Mouse (Mus musculus) left cerebral cortex, adult 18-20 months (tissue): Measurements from ENCODE around the gene 1810055G02Rik. TPM values are rescaled to one million over a fixed set of nuclear protein-coding genes. Genes with fewer than 3 reads are reported as not detected.
A peak's percentile ranks its signal among the peaks of the same experiment; 100 is the strongest.

Experiments
- DNase-seq, 2 experiments: peaks; one replicate each; pipeline ENCODE4 v3.0.0; 2021 to 2022; ENCODE audit warnings: low spot score in 2 of 2, mixed read lengths in 1 of 2
- long read RNA-seq, 2 experiments: library from polyadenylated mRNA; stranded (forward); transcript quantifications; one replicate each; pipeline ENCODE4 v2.0.0; 2021
- total RNA-seq, 2 experiments: library from RNA; stranded (reverse); gene quantifications; 2 replicates each; pipeline ENCODE4 v1.2.3; 2021

Gene 1810055G02Rik
- total RNA-seq, result 10 to 100 TPM; 31.7 to 32.1 TPM
- long read RNA-seq, experiment 1, transcript 1810055G02Rik-201 (4 exons, 1,882 nt), result major isoform, 27 of 45 reads
- long read RNA-seq, experiment 1, transcript 1810055G02Rik-205 (4 exons, 772 nt), result minor isoform, 11 of 45 reads
- long read RNA-seq, experiment 1, partial matches to known transcripts, result 1 of 45 reads
- long read RNA-seq, experiment 1, other reads (novel, unspliced or antisense), result 5 of 45 reads
- long read RNA-seq, experiment 2, transcript 1810055G02Rik-201 (4 exons, 1,882 nt), result major isoform, 14 of 20 reads
- long read RNA-seq, experiment 2, partial matches to known transcripts, result 0 of 20 reads
- long read RNA-seq, experiment 2, other reads (novel, unspliced or antisense), result 3 of 20 reads

DNA sequence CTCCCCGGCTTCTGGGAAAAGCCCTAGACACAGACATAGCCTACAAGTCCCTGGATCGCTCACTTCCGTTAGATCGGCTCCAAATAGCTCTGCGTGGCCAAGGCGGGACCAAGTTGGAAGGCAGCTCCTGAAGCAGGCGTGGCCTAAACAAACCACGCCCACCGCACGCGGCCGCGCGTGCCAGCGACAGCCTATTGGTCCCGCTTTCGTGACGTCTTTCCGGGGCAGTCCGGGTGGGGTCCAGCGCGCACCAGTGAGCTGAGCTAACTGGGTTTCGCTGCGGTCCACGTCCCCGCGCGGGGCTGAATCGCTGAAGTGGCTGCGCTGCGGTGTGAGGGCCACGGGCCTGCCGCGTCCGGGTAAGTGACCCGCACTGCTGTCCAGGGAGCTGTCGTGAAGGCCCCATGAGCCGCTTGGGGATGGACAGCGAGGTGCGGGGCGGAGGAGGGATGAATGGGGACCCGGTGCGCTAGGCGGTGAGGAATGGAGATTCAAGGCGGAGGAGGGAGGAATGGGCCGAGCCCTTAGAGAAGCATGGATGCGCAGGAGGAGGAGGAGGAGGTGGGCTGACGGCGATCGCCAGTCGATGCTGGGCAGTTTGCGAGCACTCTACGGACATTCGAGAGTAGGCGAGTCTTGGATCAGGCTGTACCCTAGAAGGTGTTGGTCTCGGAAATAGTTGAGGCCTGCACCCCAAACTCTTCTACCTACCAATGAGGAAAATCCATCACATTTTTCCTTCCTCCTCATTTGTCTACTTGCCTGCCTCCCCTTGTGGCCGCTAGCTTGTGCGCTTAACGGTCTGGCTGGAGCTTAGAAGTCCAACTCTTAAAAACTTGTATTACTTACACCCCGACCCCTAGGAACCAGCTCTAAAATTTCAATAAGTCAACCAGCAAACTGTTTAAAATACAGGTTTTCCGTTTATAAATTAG lies at the start of gene 1810055G02Rik:
1810055G02Rik (plus strand) TSS at position 216 of the 935 bp plus-strand sequence.
- peak; percentile 99 for DNase-seq

GRCm38 (mm10) chr19:3665510-3665909 lies 42.6 kb upstream of the 1810055G02Rik start:
- DNase-seq, result no peak

DNA sequence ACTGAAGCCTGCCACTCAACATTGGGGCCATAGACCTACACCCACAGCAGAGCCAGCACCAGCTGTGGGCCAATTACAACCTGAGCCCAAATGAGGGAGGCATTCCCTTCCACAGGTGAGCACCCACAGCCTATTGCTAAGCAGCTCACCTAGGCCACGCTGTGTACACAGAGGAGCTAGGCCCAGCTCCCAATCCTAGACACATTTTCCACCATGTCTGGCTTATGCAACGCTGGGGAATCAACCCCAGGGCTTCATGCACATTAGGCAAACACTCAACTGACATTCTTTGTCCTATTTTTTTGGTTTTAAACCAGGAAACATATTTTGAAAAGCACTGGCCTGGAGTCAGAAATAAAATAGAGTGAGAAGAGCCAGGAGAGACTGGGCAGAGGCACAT lies 41.5 kb upstream of the 1810055G02Rik start:
- DNase-seq, result no peak

GRCm38 (mm10) chr19:3667155-3667895 lies 40.8 kb upstream of the 1810055G02Rik start:
- no peak for DNase-seq

DNA sequence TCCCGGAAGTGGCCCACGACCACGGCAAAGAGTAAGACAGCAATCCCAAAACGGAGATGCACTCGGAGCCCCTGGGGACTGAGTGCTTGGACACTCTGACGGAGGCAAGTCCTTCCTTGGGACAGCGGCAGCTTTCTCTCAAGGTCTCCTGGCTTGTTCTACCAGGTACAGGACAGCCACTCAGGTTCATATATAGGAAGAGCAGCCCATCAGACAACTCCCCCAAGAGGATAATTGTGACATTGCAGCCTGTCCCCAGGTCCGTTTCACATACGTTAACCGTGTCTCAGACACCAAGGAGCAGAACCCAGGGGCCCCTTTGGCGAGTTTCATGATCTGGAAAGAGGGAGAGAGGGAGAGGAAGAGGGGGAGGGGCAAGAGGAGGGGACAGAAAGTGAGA lies 40.1 kb upstream of the 1810055G02Rik start:
- DNase-seq, result no peak

GRCm38 (mm10) chr19:3668551-3668950 lies 39.5 kb upstream of the 1810055G02Rik start:
- DNase-seq, result no peak

- DNase-seq, result no peak
Measured at GRCm38 (mm10) chr19:3669100-3669499, 39.0 kb upstream of the 1810055G02Rik start.

DNA sequence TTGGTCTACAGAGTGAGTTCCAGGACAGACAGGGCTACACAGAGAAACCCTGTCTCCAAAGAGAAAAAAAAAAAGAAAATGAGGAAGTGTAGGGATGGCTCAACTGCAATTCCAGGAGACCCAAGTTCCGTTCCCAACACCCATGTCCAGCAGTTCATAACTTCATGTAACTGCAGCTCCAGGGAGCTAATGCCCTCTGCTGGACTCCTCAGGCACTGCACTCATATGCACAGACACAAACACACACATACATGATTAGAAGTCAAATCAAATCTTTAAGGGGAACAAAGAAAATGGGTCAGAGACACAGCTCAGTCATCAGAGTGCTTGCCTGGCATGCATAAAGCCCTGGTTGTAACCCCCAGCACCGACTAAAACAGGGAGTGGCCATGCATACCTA lies 34.9 kb upstream of the 1810055G02Rik start:
- DNase-seq, result no peak

- no peak for DNase-seq
Measured at GRCm38 (mm10) chr19:3674122-3674855, 33.8 kb upstream of the 1810055G02Rik start.

DNA sequence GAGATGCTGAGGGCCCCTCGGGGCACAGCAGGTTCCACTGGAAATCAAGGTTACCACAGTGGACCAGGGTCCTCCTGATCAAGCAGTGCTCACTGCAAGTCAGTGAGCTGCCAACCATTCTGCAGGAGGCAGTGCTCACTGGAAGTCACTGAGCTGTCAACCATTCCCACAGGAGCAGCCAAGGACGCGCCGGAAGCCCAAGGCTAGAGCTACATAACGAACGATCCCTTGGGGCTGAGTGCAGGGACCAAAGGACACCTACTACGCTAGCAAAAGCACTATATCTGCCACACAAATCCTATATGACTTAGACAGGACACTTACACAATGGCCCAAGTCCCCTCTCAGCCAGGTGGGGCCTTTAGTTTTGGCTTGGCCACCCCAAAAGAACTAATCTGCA lies 27.4 kb upstream of the 1810055G02Rik start:
- no peak for DNase-seq

GRCm38 (mm10) chr19:3681310-3681934 lies 26.7 kb upstream of the 1810055G02Rik start:
- peak; percentile 27 to 36 for DNase-seq

DNA sequence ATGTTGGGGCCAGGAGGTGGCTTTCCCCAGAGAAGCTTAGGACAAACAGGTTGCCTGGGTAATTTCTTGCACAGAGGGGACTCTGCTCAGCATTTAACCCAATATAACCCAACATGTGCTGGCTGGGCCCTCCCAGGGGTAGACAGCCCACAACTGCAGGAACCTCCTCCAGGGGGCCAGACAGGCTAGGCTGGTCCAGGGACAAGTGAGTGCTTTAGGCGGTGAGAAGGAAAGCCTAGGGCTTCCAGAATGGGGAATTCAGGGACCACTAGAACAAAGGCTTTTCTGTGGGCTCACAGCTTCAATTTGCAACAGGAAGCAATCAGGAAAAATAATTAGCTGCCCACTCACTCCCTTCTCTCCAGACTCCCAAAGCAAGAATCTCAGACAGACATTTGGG lies 23.7 kb upstream of the 1810055G02Rik start:
- no peak for DNase-seq

DNA sequence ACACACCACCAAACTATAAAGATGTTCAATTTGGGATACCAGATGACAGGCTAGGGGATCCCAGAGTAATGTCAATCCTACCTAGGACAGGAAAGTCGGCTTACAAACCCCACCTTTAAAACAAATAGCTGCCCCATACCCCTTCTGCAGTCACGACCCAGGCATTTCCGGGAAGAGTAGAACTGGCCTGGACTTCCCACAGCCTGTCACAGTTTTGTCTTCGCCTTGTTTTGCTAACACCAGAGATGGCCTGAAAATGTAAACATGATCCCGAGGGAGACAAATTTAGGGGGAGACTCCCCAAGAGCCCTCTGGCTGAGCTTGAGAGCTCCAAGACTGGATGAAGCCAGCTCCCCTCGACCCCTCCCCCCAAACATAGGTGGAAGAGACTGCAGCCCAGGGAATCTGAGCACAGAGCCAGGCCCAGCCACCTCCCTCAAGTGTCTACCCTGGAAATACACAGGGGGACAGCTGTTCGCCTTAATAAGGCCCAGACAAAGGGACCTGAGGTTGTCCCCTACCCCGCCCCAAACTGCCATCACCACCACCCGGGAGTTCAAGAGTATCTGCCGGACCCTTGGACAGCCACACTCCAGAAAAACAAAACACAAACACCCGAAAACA lies 23.0 kb upstream of the 1810055G02Rik start:
- no peak for DNase-seq

DNA sequence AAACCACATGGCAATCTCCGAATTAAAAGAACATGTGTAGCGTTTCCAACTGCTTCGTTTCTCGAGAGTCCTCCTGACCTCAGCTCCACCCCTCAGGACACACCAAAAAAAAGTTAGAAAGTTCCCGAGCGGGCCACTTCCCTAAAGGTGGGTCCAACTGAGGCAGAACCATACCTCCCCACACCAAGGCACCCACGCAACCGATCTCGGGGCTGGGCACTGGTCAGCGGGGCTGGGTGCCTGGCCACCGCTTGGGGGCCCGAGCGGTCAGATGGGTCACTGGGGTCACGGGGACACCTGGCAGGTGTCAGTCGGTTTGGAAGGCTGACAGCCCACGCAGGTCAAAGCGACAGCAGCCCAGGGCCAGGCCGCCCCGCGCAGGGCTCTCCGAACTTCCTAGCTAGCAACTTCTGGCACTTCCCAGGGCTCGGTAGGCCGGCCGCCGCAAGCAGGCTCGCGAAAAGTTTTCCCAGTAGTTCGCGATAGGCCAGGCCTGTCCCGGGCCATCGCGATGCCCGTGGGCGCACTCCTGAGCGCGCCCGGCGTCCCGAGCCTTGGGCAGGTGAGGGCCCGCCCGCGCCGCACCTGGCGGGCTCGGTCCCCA lies 22.4 kb upstream of the 1810055G02Rik start:
- no peak for DNase-seq

DNA sequence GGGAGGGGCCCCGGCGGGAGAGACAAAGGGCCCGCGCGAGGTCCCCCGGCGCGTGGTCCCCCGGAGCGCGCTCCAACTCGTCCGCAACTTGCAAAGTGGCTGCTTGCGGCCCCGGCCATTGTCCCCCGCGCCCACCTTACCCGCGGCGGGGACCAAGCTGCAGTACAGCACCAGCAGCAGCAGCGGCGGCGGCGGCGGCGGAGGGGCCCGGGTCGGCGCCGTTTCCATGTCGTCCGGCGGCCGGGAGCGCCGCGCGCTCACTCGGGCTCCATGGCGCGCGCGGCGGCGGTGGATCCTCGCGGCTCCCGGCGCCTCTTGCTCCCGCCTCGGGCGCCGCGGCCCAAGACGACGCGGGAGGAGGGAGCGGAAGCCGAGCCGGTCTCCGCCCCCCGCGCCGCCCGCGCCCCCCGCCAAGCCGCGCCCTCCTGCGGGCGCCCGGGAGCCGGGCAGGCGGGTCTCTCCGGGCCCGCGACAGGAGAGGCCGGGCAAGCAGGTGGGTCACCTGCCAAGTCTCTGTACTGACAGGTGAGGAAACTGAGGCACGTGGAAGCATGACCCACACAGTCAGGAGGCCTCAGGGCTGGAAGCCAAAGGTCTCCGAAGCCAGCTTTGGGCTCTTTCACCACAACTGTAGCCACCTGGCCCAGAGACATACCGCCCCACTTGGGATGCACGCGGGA lies 21.7 kb upstream of the 1810055G02Rik start, which contains the start of gene Lrp5:
Lrp5 (minus strand) TSS at position 350 of the 680 bp plus-strand sequence.
- peak; percentile 27 to 40 for DNase-seq

- DNase-seq, result no peak
Measured at GRCm38 (mm10) chr19:3687676-3688171, 20.4 kb upstream of the 1810055G02Rik start.

DNA sequence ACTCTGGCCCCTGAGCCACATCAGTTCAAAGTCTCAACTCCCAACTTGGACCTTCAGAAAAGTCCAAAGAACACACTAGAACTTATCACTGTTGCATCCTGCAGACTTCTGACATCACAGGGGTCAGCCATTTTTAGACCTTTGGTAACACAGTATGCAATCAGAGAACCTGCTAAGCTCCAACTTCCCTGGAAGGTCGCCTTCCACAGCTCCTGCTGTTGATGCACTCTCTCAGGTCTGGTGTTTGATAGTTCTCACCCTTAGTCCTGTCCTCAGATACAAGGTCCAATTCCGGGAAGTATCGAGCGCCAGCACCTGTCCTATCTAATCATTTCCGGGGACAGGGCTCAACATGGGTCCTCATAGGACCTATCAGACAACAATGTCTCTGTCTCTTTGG lies 16.8 kb upstream of the 1810055G02Rik start:
- DNase-seq, result no peak

DNA sequence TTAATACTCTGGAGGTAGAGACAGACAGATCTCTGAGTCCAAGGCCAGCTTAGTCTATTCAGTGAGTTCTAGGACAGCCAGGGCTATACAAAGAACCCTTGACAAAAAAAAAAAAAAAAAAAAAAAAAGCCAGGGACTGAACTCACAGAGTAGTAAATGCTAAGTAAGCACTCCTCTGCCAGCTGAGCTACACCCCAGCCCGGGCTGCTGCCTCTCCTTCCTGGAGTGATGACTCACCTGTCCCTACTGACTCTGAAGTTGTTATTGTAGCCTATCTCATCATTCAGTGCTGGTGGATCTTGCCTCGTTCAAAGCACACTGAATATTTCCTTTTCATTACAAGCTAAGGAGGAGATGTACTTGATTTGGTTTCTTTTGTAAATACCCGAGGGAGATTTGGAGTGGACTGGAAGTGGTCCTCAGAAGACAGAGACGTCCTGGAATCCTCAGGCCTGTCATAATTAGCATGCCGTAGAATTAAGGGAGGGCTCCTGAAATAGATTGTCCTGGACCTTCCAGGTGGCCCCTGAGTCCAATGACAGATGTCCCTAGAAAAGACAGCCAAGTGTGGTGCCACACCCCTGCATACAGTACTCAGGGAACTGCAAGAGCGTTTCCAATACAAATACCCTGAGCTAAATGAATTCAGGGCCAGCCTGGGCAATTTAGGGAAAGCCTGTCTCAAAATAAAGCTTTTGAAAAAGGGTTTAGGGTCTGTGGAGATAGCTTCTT lies 15.5 kb upstream of the 1810055G02Rik start:
- DNase-seq, result no peak
